Mouse (Mus musculus): ENCODE data around the gene Ttf1. TPM values are rescaled to one million over a fixed set of nuclear protein-coding genes. Genes with fewer than 3 reads are reported as not detected.

Ttf1 gene
- 10 to 100 TPM; 18.4 to 18.8 TPM for total RNA-seq (2023)

DNA sequence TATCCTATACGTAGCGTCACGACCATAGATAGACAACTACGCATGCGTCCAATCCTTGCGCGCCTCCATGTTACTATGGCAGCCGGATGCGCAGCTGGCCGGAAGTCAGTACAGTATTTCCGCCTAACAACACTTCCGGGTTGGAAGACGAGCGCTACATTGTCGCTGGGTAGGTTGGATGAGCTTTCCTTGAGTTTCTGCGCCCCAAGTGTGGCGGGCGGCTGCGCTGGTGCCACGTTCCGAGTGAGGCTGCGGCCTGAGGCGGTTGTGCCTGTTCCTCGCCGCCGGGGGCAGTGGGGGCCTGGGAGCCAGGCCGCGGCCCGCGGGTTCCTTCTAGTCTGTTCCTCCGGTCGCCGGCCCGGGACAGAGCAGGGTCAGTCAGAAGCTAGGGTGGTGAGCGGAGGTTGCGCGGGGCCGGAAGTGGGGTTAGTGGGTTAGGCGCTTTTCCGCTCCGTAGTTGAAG lies at the start of gene Ttf1:
Gene Ttf1 (plus strand): TSS at position 128 of the 463 bp plus-strand sequence.

DNA sequence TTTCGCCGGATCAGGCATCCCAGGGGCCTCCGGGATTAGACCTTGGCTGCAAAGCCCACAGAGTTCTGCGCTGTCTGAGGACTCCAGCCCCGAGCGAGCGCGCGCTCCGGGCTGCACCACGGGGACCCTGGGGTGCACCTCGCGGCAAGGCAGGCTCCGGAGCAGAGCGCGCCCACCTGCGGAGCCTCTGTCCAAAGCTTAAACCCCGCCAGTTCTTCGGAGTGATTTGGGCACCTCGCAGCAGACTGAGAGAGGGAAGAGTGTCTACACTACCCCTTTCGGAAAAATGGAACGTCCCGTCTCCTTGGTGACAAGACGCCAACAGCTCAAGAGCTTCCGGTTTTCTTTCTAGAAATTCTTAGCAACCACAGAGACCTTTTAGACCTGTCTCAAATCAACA lies 5.1 kb upstream of the Ttf1 start, which contains the start of gene Cfap77:
Gene Cfap77 (minus strand): TSS at position 76 of the 400 bp plus-strand sequence.

DNA sequence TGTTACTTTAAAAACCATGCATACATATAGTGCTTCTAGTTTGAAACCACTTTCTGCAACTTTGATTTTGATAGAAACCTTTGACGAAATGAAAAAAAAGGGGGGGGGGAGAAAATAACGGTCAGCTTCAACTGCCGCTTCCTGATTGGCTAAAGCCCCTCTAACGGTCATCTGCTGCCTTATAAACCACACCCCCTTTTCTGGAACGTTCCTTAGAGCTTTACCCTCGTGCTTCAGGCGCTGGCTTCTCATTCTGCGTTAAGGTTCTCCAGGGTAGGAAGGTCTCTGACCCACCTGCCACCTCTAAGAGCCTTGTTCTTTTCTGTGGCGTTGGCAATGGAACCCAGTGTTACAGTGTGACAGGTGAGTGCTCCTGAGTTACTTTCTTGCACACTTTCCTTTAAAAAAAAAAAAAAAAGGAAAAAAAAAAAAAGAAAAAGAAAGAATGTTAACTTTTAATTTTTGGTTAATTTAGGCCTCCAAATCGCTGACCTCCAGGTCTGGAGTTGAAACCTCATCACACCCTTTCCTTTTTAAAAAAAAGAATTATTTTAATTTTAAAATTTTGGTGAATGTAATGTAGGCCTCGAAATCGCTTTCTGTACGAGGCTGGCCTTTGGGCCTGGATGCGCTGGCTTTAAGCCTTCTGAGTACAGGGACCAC lies 64.0 kb downstream of the Ttf1 start, which contains the start of gene Setx:
Gene Setx (plus strand): TSS at position 275 of the 663 bp plus-strand sequence.

Other genes with a start within 250 kb of the Ttf1 start
- 10 to 100 TPM; 10.9 to 12.1 TPM for gene Gtf3c4, start 219.9 kb upstream of the Ttf1 start, total RNA-seq (2023)
- gene Ddx31, start 219.9 kb upstream of the Ttf1 start, total RNA-seq (2023), result 1 to 10 TPM; 5.6 to 6.4 TPM
- gene Barhl1, start 143.6 kb upstream of the Ttf1 start, total RNA-seq (2023), result not detected
- gene Cfap77, start 5.2 kb upstream of the Ttf1 start, total RNA-seq (2023), result not detected
- 10 to 100 TPM; 37.3 to 40.1 TPM for gene Setx, start 63.9 kb downstream of the Ttf1 start, total RNA-seq (2023)
- gene Ntng2, start 192.7 kb downstream of the Ttf1 start, total RNA-seq (2023), result 100 to 1,000 TPM; 118 to 135 TPM

Data from neutrophil, adult 83 days (primary cell).